Mouse (Mus musculus) CD4-positive helper T cell, adult 2 months (primary cell): ENCODE measurements at regions not wholly inside any gene's neighbourhood (a gene's known extent, or its start where the extent isn't known, plus 50 kb on each side); places are given as distances from the start of the nearest gene placed in this dataset.

Experiments
- DNase-seq: peaks from one replicate; pipeline ENCODE4 v3.0.0-alpha.2; 2012; ENCODE audit warnings: low read depth, missing footprints, low spot score

GRCm38 (mm10) chr13:47957662-47958061 lies 303.4 kb upstream of the Id4 start:
- DNase-seq: no peak

GRCm38 (mm10) chr13:47974216-47974615 lies 286.8 kb upstream of the Id4 start:
- DNase-seq: no peak

GRCm38 (mm10) chr13:47974756-47975515 lies 286.1 kb upstream of the Id4 start:
- DNase-seq: no peak

GRCm38 (mm10) chr13:47998495-47998894 lies 262.5 kb upstream of the Id4 start:
- DNase-seq: no peak

DNA sequence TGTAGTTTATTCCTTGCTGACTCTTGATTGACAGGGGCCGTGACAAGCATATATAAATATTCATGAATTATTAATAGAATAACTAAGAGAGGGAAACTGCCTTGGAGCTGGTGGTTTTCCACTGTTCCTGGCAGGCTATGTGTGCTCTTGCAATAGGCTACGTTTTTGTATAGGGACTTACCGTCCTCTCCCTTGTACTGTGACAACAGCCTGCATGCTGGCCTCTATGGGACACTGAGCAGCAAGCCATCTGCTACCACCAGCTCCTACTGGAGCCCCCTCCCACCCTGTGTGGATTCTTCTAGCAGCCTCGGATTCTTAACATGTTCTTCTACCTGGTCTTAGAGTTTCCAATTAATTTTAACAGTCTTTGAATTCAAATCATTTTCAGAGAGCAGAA lies 261.6 kb upstream of the Id4 start:
- DNase-seq: no peak

- DNase-seq: no peak
Measured at GRCm38 (mm10) chr13:48003126-48003525, 257.9 kb upstream of the Id4 start.

DNA sequence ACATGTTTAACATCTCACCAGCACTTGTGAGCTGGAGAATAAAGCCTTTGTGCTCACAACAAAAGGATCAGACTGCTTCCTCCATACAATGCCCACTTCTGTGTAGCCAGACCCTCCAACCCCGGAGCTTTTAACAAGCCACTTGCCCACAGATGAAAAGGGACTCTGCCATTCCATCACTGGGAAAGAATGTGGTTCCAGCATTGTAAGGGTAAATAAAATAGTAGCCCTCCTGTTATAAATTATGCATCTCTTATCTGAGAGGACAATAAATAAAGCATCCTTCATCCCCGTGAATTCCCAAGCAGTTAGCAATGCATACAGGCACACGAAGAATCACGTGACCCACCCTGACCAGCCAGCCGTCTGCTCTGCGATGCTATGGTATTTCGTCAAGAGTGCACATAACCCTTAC lies 247.7 kb upstream of the Id4 start:
- no peak for DNase-seq

- no peak for DNase-seq
Measured at GRCm38 (mm10) chr13:48015296-48015695, 245.7 kb upstream of the Id4 start.

DNA sequence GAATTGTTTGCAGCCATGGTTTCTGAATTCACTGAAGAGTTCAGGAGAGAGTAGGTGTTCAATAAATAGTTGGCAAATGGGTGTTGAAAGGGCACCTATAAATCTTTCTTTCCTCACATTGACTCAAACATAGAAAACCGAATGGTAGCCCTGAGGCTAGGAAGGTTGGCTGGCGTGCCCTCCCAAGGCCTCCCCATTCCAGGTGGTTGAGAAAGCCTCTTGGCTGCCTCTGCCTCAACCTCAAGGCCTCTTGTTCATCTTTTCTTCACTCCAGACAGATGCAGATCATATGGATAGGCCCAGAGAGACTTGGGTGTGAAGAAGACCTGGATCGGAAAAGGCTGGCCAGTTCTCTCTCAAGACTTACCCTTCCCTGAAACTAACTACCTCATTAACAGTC lies 245.0 kb upstream of the Id4 start:
- no peak for DNase-seq

GRCm38 (mm10) chr13:48016606-48017005 lies 244.4 kb upstream of the Id4 start:
- no peak for DNase-seq

DNA sequence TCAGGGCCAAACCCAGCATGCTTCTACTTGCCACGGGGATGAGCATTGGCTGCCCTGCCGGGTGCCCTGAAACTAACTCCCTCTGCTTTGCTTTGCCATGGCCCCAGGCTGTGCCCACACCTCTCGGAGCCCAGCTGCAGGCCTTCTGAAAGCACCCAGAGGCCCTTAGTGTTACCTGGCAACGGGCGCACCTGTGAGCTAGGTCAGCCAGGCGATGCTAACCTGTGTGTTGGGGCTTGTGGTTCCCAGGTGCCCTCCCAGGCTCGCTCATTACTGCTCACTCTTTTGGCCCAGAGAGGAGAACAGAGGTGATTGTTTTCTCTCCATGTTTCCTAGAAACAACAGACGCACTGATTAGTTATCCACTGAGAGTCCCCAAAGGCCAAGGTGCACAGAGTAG lies 243.4 kb upstream of the Id4 start:
- DNase-seq: no peak

DNA sequence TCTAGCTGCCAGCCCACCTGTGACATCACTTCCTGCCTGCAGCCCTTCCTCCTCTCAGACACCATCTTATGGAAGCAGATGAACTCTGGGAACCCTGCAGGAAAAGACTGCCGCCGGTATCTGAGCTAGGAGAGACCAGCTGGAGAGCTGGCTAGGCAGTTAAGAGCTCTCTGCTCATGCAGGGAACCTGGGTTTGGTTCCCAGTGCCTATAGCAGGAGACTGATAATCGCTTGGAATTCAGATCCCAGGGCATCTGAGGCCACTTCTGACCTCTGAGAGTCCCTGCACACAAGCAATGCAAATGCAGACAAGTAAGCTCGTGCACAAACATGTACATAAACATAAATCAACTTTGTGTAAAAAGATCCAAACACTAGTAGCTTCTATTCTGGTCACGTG lies 242.4 kb upstream of the Id4 start:
- no peak for DNase-seq

DNA sequence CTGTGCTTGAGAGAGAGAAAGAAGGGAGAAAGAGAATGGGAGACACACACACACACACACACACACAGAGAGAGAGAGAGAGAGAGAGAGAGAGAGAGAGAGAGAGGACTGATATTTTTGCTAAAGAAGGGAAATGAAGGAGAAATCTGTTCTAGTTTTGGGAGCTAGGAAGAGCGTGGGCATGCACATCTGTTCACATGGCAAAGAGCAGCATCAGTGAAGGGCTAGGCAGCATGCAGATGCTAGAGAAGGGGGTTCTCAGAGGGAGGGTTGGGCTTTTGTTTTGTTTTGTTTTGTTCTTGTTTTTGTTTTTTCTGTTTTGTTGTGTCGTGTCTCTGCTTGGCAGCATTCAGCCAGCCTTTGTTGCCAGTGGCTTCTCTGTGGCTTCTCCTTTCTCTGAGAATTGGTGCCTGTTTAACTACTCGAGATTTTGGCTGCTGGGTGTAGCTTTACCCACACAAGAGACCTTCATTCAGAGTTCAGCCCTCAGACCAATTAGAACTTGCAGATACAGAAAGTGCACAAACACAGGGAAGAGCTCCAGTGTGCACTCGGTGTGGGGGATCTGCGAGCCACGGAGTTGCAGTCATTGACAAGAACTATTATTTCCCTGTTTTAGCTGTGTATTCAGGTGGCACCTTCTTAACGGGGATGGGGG lies 237.9 kb upstream of the Id4 start:
- no peak for DNase-seq

DNA sequence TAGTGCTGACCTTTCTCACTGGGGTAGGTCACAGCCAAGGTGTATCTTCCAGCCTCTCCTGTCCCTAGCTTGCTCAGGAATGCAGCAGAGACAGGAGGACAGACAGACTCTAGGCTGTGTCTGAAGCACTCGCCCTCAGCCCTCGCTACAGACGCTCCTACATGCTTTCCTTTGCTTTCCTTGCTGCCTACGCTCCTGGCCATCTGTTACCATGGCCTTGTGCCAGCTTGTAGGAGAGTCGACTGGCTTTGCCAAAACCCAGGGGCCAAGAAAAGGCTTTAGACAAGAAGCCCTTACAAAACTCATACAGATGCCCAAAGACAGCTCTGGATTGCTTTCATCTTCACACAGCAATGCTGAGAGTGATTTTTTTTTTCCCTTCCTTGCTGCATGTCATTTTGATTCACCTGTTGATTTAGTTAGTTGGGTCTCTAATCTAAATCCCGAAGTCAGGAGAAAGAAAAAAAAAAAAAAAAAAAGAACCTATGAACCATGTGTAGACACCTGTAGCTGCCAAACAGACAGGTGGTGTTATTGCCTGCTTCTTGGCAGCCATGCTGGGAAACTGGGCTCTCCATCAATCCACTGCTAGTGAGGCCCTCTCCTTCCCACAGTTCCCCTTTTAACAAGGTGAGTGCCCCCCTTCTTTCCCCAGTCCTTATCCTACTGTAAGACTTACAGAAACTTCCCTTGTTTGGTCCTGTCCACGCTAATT lies 233.1 kb upstream of the Id4 start:
- no peak for DNase-seq

GRCm38 (mm10) chr13:48031491-48031890 lies 229.5 kb upstream of the Id4 start:
- no peak for DNase-seq

- DNase-seq: no peak
Measured at GRCm38 (mm10) chr13:48042172-48042571, 218.9 kb upstream of the Id4 start.

DNA sequence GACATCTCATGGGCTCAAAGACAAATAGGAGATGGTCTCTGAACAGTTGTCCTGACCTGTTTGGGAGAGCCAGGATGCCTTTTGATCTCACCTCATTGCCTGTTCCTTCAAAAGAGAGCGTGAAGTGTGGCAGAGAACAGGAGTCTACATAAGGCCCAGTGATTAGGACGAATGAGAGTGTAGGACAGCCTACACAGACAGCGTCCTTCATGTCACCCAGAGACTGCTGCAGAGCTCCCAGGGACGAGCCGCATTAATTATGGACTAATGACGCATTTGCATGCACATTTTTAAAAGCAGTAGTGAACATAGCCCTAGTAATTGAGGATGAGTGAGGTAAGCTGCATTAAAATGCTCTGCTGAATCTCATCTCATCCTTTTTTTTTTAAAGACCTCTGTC lies 218.5 kb upstream of the Id4 start:
- no peak for DNase-seq

DNA sequence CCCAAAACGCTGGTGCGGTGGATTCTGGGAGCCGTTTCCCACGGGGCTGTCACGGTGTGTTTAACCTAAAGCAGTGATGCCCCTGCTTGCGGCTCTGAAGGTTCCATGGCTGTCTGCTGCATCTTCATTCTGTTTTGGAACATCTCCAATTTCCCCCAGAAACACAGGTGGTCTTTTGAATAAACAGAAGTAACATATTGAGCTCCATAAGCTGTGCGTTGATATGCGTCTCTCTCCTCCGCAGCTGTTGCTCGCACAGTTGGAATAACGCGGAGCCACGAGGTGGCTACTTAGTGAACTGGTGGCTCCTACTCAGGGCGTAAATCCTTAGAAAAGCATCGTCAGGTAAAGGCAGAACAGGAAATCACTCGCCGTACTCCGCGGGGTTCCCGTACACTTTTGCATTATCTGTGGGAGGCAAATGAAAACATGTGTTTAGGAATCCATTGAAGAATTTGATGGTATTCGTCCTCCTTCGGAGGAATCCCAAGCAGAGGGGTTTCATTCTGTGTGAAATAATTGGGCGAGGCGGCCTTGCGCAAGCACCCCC lies 214.8 kb upstream of the Id4 start:
- no peak for DNase-seq

DNA sequence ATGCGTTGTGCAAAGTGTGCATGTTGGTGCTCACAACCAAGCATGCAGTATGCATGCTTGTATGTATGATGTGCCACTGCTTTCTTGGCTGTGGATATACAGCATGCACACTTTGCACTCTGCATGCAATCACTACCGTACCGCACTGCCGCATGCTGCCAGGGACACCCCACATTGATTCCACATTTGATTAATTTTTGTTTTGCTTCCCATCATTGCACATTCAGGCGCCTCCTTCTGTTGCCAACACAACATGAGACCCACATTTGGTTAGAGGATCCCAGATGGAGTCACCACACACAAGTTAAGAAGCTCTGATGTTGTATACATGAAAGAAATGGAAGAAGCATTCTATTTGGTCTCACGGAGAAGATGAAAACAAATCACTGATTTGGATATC lies 211.2 kb upstream of the Id4 start:
- no peak for DNase-seq

DNA sequence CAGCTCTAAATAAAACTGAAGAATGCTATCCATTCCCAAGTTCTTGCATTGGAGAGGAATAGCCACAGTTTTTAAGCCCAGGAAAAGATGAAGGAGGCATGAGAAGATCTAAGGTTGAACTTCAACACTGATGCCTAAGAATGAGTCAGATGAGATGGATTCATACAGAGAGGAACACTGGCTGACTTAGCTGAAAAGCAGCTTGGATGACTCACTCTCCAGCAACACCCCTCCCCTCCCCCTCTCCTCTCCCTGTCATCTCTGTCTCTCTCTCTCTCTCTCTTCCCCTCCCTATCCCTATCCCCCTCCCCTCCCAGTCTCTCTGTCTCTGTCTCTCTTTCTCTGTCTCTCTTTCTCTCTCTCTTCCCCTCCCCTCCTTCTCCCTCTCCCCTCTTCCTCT lies 186.4 kb upstream of the Id4 start:
- no peak for DNase-seq

DNA sequence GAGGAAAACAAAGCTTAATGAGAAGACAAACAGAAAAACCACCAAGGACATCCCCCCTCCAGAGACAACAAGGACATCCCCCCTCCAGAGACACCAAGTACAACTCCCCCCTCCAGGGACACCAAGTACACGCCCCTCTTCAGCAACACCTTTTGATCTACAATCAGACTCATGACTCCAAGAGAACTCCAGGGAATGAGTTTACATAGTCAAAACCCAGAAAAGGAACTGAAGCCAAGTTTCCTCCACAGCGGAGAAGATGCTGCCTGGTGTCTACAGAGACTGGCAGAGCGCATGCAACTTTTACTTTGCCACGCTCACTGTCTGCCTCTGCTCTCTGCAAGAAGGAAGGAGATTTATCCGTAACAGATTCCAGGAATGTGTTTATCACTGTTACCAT lies 185.7 kb upstream of the Id4 start:
- no peak for DNase-seq

DNA sequence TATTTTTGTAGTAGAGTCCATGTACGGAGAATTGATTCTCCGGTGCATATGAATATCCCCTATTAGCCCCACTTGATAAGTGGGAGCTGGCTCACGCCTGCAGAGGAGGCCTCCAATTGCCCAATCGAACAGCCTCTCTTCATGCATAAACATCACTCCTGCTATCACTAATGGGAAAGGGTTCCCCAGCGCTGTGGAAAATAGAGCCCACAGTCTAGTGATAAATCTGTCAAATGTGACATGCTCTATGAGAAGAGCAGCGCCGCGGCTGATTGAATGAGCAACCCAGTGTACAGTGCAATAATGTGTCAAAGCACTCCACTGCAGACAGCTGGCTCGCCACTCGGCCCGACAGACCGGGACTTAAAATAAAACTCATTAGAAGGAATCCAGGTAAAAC lies 182.8 kb upstream of the Id4 start:
- DNase-seq: no peak

DNA sequence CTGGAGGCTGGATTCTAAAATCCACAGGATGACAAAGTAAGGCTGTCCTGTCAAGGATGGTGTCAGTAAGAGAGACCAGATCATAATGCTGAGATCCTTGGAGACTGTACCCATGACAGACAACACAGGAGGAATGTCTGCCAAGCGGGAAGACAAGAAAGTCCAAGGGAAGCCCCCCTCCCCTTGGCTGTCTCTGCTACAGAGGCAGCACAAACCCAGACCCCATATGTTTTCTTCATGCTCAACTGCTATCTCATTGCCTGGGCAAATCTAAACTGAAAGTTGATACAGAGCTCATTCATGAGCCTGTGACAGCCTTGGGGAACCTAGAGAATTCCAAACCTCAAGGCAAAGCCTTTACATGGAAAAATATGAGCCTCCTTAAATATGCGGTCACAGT lies 177.7 kb upstream of the Id4 start:
- no peak for DNase-seq
